Mouse (Mus musculus) thymus, adult 2 months (tissue): ENCODE measurements around the gene Wiz.

Experiments
- CTCF ChIP-seq: fragments of 200-500 bp; IDR thresholded peaks from 2 replicates; pipeline ENCODE4 v1.5.1; 2012; ENCODE audit warnings: mild to moderate bottlenecking, control low read depth, low read length, moderate library complexity, borderline replicate concordance; ENCODE audit not compliant: control insufficient read depth, poor library complexity, insufficient read depth; ENCODE audit errors: extremely low read depth
- POLR2A ChIP-seq: fragments of 200-500 bp; IDR thresholded peaks from 2 replicates; pipeline ENCODE4 v1.6.1; 2012; ENCODE audit warnings: mild to moderate bottlenecking, low read length, control low read depth, moderate library complexity; ENCODE audit not compliant: control insufficient read depth, poor library complexity, insufficient read depth; ENCODE audit errors: extremely low read depth

DNA sequence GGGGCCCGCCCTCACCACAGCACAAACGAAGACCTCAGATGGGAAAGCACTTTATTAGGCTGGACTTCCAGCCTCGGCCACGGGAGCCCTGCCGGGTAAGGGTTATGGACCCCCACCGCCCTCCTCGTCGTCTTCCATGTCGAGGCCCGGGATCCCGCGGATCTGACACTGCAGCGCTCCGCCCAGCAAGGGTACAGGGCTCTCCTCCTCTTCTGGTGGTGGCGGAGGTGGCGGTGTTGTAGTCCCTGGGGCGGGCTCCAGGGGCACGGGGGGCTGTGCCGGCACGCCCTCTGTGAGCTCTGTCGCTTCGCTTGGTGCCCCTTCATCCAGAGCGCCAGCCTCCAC is 67.9 kb downstream of the Wiz start:
- TF ChIP-seq CTCF (peak; percentile 55; the same call in 1 of the 2 replicates), POLR2A (no peak; the same call in none of the 2 replicates)
